Mouse (Mus musculus): ENCODE measurements around the gene Plin5. TPM values are rescaled to one million over a fixed set of nuclear protein-coding genes. Genes with fewer than 3 reads are reported as not detected.

The Plin5 gene
- polyA plus RNA-seq, 1 experiment from 2014 or later, result 1.1 TPM

DNA sequence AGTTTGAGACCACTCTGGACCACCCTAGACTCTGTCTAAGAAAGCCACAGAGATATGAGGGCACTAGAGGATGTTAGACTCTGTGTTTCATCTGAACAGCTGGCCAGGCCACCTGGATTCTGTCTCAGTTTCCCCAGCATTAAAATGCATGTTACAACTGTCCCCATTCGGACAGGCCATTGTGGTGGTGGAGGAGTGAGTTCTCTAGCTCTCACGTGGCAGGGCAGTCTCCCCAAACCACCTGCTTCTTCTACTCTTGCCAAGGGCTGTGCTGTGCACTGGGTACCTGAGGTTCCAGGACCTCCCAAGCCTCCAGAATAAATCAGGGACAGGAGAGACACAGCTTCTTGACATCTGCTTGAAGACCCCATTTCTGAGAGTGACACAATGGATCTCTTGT lies 32.5 kb upstream of the Plin5 start:
- Histone ChIP-seq H3K4me2 (ENCODE audit: low read length) (no peak overlapping the region), H3K4me1 (ENCODE audit: control insufficient read depth in 2 of 2, insufficient read depth in 2 of 2, low read length in 2 of 2) (peaks cover 0 to 4% of the 10 kb centered on the region in 2 experiments; a peak in 1 of 4 replicates), H3K36me3 (ENCODE audit: control insufficient read depth, insufficient read depth, low read length) (no peaks in the 10 kb centered on the region), H3K9me3 (ENCODE audit: control insufficient read depth, low read length) (no peaks in the 10 kb centered on the region), H3K27me3 (ENCODE audit: control insufficient read depth, insufficient read depth, low read length) (peaks cover 95% of the 10 kb centered on the region), H3K27ac (replicated peaks in 1 of 2; ENCODE audit: control insufficient read depth in 1 of 2, insufficient read depth in 1 of 2, low read depth in 2 of 2, low read length in 2 of 2) (no peak overlapping the region), H3K9ac (ENCODE audit: low read length) (no peak overlapping the region), H3K4me3 (ENCODE audit: control insufficient read depth in 1 of 2, insufficient read depth in 1 of 2, low read depth in 1 of 2, low read length in 2 of 2) (no peak overlapping the region)
- WGBS, result 51% methylated on average over 2 of the region's 2 CpGs
- no peak for ATAC-seq (ENCODE audit: insufficient number of reproducible peaks, insufficient read depth, low FRiP score, low read depth)

DNA sequence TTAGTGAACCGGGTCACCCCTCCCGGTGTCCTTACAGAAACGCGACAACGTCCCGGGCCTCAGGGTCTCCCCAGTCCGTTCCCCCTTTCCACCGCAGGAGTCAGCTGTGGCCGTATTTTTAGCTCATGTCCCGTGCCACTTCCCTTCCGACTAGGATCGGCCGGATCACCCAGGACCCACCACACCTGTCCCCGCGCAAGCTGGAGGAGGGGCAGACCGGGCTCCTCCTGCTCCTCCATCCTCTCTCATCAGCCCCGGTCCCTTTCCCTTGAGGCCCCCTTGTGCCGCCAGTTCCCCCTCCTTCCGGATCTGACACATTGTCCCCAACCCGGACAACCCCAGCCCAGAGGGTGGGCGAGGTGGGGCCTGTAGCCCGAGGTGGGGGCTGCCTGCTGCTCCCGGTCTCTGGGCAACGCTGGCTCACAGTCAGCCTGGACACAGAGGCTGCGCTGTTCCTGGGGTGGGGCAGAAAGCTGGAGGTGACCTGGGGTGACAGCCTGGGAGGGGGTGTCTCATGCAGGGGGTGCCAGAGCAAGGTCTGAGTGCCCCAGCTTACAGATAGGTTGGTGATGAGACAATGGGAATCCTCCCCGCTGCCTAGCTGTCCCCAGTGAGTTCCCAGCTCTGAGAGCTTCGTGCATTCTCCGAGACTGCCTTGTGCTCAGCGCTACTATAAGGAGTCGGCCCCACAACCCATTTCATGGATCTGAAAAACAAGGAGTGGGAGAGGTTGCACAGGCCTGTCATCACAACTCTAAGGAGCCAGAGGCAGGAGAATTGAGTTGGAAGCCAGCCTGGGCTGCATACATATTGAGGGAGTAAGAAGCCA lies 31.6 kb upstream of the Plin5 start:
- no peak for ATAC-seq (ENCODE audit: insufficient number of reproducible peaks, insufficient read depth, low FRiP score, low read depth)
- 3% methylated on average over 30 of the region's 30 CpGs for WGBS
- Histone ChIP-seq H3K36me3 (ENCODE audit: control insufficient read depth, insufficient read depth, low read length) (no peaks in the 10 kb centered on the region), H3K27ac (replicated peaks in 1 of 2; ENCODE audit: control insufficient read depth in 1 of 2, insufficient read depth in 1 of 2, low read depth in 2 of 2, low read length in 2 of 2) (no peak overlapping the region), H3K4me3 (ENCODE audit: control insufficient read depth in 1 of 2, insufficient read depth in 1 of 2, low read depth in 1 of 2, low read length in 2 of 2) (peak overlapping the region in 1 of 2 experiments; percentile 3; a peak in 1 of 4 replicates), H3K4me1 (ENCODE audit: control insufficient read depth in 2 of 2, insufficient read depth in 2 of 2, low read length in 2 of 2) (peaks cover 0 to 4% of the 10 kb centered on the region in 2 experiments; a peak in 1 of 4 replicates), H3K4me2 (ENCODE audit: low read length) (0 out of 2 replicates have a peak overlapping the region, but pooled peaks have one; percentile 18), H3K9me3 (ENCODE audit: control insufficient read depth, low read length) (no peaks in the 10 kb centered on the region), H3K9ac (ENCODE audit: low read length) (no peak overlapping the region; the same call in 1 of the 2 replicates), H3K27me3 (ENCODE audit: control insufficient read depth, insufficient read depth, low read length) (peaks cover 97% of the 10 kb centered on the region)

DNA sequence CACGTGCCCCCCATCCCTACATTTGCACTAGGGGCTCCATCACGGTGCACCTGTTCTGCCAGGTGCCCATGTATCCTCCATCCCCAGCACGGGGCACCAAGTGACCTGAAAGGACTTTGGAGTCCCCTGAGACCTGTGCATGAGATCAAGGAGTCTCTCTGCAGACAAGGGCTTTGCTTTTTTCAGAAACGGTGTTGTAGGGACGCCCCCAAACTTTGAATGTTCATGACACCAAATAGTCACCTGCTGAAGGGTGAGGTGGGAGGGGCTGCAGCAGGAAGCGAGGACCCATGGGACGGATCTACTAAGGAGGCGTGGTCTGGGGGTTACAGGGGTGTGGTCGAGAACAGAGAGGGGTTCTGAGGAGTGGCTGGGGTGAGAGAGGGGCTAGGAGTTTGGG lies 30.9 kb upstream of the Plin5 start:
- Histone ChIP-seq H3K9me3 (ENCODE audit: control insufficient read depth, low read length) (no peaks in the 10 kb centered on the region), H3K36me3 (ENCODE audit: control insufficient read depth, insufficient read depth, low read length) (no peaks in the 10 kb centered on the region), H3K27ac (replicated peaks in 1 of 2; ENCODE audit: control insufficient read depth in 1 of 2, insufficient read depth in 1 of 2, low read depth in 2 of 2, low read length in 2 of 2) (no peak overlapping the region), H3K4me1 (ENCODE audit: control insufficient read depth in 2 of 2, insufficient read depth in 2 of 2, low read length in 2 of 2) (peaks cover 0 to 4% of the 10 kb centered on the region in 2 experiments; a peak in 1 of 4 replicates), H3K9ac (ENCODE audit: low read length) (no peak overlapping the region), H3K27me3 (ENCODE audit: control insufficient read depth, insufficient read depth, low read length) (peaks cover 98% of the 10 kb centered on the region), H3K4me3 (ENCODE audit: control insufficient read depth in 1 of 2, insufficient read depth in 1 of 2, low read depth in 1 of 2, low read length in 2 of 2) (no peak overlapping the region), H3K4me2 (ENCODE audit: low read length) (no peak overlapping the region)
- no peak for ATAC-seq (ENCODE audit: insufficient number of reproducible peaks, insufficient read depth, low FRiP score, low read depth)
- 14% methylated on average over 9 of the region's 9 CpGs for WGBS

DNA sequence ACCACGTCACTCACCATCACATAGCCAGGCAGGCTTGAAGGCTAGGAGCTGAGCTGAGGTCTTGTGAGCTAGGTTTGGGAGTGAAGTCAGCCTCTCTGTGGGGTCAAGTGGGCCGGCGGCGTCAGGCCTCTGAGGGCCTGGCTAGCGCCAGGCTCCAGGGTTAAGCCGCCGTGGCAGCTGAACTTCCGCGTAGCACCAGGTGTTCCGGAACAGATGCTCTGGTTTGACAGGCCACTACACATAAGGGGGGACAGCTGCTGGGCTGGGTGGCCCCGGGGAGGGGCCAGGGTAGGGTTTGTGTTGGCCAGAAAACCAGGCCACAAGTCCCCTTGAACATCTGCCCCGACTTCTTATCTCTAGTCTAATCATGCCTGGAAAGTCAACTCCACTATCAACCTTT lies 30.0 kb upstream of the Plin5 start:
- no peak for ATAC-seq (ENCODE audit: insufficient number of reproducible peaks, insufficient read depth, low FRiP score, low read depth)
- Histone ChIP-seq H3K9me3 (ENCODE audit: control insufficient read depth, low read length) (no peaks in the 10 kb centered on the region), H3K27ac (replicated peaks in 1 of 2; ENCODE audit: control insufficient read depth in 1 of 2, insufficient read depth in 1 of 2, low read depth in 2 of 2, low read length in 2 of 2) (no peak overlapping the region), H3K9ac (ENCODE audit: low read length) (no peak overlapping the region), H3K4me1 (ENCODE audit: control insufficient read depth in 2 of 2, insufficient read depth in 2 of 2, low read length in 2 of 2) (peaks cover 0 to 4% of the 10 kb centered on the region in 2 experiments; a peak in 1 of 4 replicates), H3K4me2 (ENCODE audit: low read length) (no peak overlapping the region), H3K4me3 (ENCODE audit: control insufficient read depth in 1 of 2, insufficient read depth in 1 of 2, low read depth in 1 of 2, low read length in 2 of 2) (no peak overlapping the region), H3K27me3 (ENCODE audit: control insufficient read depth, insufficient read depth, low read length) (peaks cover 98% of the 10 kb centered on the region), H3K36me3 (ENCODE audit: control insufficient read depth, insufficient read depth, low read length) (no peaks in the 10 kb centered on the region)
- WGBS, result 58% methylated on average over 12 of the region's 12 CpGs

DNA sequence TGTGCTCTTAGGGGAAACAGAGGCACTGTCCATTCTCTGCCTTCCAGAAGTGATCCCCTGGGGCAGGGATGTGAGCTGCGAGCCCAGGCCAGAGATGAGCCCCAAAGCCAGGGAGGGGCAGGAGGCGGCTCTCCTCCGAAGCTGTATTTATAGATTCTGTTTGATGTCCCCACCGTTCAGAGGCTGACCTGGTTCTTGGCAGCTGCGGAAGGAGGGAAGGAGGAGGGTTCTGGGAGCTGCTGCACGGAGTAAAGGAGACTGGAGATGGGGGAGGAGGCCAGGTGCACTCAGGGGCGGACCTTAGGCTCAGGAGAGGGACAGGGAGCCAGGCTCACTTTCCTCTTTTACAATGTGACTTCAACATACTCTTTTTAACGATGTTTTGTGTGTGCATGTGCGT lies 28.7 kb upstream of the Plin5 start:
- H3K9me3 ChIP-seq (ENCODE audit: control insufficient read depth, low read length), result no peaks in the 10 kb centered on the region
- peaks cover 100% of the 10 kb centered on the region for H3K27me3 ChIP-seq (ENCODE audit: control insufficient read depth, insufficient read depth, low read length)
- H3K4me2 ChIP-seq (ENCODE audit: low read length), result no peak overlapping the region
- WGBS, result 13% methylated on average over 9 of the region's 9 CpGs
- H3K4me3 ChIP-seq (ENCODE audit: control insufficient read depth in 1 of 2, insufficient read depth in 1 of 2, low read depth in 1 of 2, low read length in 2 of 2), result no peak overlapping the region
- H3K4me1 ChIP-seq (ENCODE audit: control insufficient read depth in 2 of 2, insufficient read depth in 2 of 2, low read length in 2 of 2), result peaks cover 3 to 13% of the 10 kb centered on the region in 2 experiments; a peak in 3 of 4 replicates
- no peak overlapping the region for H3K27ac ChIP-seq (replicated peaks in 1 of 2; ENCODE audit: control insufficient read depth in 1 of 2, insufficient read depth in 1 of 2, low read depth in 2 of 2, low read length in 2 of 2)
- no peak for ATAC-seq (ENCODE audit: insufficient number of reproducible peaks, insufficient read depth, low FRiP score, low read depth)
- no peaks in the 10 kb centered on the region for H3K36me3 ChIP-seq (ENCODE audit: control insufficient read depth, insufficient read depth, low read length)
- H3K9ac ChIP-seq (ENCODE audit: low read length), result no peak overlapping the region

DNA sequence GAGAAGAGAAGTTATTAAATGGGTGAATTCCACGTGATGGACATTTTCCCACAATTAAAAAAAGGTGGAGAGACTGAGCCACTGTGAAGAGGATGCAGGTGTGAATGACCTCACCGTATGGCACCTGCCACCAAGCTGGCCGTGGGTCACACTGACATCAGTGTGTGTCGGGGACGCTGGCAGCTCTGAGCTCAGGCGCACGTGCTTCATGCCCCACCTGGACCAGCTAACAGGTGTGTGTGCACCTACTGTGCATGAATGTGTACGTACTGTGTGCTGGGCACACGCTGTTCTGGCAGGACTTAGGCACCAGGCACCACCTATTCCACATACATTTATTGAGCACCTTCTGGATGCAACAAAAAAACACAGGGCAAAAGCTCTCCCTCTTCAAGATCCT lies 27.1 kb upstream of the Plin5 start:
- WGBS, result 67% methylated on average over 9 of the region's 9 CpGs
- no peak for ATAC-seq (ENCODE audit: insufficient number of reproducible peaks, insufficient read depth, low FRiP score, low read depth)
- Histone ChIP-seq H3K36me3 (ENCODE audit: control insufficient read depth, insufficient read depth, low read length) (no peaks in the 10 kb centered on the region), H3K4me2 (ENCODE audit: low read length) (no peak overlapping the region), H3K9me3 (ENCODE audit: control insufficient read depth, low read length) (no peaks in the 10 kb centered on the region), H3K4me1 (ENCODE audit: control insufficient read depth in 2 of 2, insufficient read depth in 2 of 2, low read length in 2 of 2) (peaks cover 3 to 18% of the 10 kb centered on the region in 2 experiments; a peak in 3 of 4 replicates), H3K4me3 (ENCODE audit: control insufficient read depth in 1 of 2, insufficient read depth in 1 of 2, low read depth in 1 of 2, low read length in 2 of 2) (no peak overlapping the region), H3K27ac (replicated peaks in 1 of 2; ENCODE audit: control insufficient read depth in 1 of 2, insufficient read depth in 1 of 2, low read depth in 2 of 2, low read length in 2 of 2) (no peak overlapping the region), H3K9ac (ENCODE audit: low read length) (no peak overlapping the region), H3K27me3 (ENCODE audit: control insufficient read depth, insufficient read depth, low read length) (peaks cover 100% of the 10 kb centered on the region)

DNA sequence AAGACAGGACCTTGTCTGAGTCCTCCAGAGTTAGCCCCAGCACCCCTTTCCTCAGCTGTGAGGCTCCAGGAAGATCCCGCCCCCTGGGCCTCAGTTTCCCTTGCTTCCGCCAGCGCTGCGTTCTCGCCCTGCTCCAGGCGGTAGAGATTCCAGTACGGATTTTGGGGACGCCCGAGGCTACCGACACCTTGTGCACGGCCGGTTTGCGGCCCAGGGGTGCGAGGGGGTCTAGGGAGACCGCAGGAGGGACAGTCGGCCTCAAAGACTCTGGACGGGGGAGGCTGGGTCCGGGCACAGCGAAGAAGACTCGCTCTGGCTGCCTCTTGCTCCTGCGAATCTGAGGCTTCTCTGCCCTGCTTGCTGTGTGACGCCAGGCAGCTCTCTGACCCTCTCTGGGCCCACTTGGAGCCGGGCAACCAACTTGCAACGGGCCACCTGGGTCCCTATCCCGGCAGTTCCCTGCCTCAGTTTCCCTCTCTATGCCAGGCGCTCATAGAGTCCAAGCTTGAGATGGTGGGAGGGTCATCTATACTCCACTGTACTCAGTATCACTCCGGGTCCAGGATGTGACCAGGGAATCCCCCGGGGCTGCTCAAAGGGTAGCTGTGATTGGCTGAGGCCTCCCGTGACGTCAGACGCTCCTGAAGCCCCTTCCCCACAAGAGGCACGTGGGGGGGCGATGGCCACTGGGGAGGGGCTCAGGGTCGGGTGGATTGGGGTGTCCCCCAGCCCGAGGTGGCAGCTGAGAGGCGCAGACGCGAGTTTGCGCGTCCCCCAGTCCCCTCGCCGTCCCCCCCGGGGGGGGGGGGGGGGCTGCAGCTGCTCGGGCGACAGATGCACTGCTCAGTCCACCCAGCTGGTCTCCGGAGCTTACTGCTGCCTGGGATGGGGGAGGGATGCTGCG lies 24.6 kb upstream of the Plin5 start:
- Histone ChIP-seq H3K27me3 (ENCODE audit: control insufficient read depth, insufficient read depth, low read length) (peaks cover 94% of the 10 kb centered on the region), H3K4me3 (ENCODE audit: control insufficient read depth in 1 of 2, insufficient read depth in 1 of 2, low read depth in 1 of 2, low read length in 2 of 2) (peak overlapping the region; percentile 26 to 27; a peak in 3 of 4 replicates), H3K4me2 (ENCODE audit: low read length) (peak overlapping the region; percentile 60), H3K4me1 (ENCODE audit: control insufficient read depth in 2 of 2, insufficient read depth in 2 of 2, low read length in 2 of 2) (peaks cover 4 to 18% of the 10 kb centered on the region in 2 experiments; a peak in 3 of 4 replicates), H3K9ac (ENCODE audit: low read length) (0 out of 2 replicates have a peak overlapping the region, but pooled peaks have one; percentile 8), H3K36me3 (ENCODE audit: control insufficient read depth, insufficient read depth, low read length) (no peaks in the 10 kb centered on the region), H3K27ac (replicated peaks in 1 of 2; ENCODE audit: control insufficient read depth in 1 of 2, insufficient read depth in 1 of 2, low read depth in 2 of 2, low read length in 2 of 2) (no peak overlapping the region), H3K9me3 (ENCODE audit: control insufficient read depth, low read length) (no peaks in the 10 kb centered on the region)
- under 1% methylated on average over 41 of the region's 47 CpGs for WGBS
- no peak for ATAC-seq (ENCODE audit: insufficient number of reproducible peaks, insufficient read depth, low FRiP score, low read depth)

Measured in heart, embryonic 14.5 days (tissue).